Mouse (Mus musculus) testis, adult 2 months (tissue): Measurements from ENCODE around the gene Ube2d2b. TPM values are rescaled to one million over a fixed set of nuclear protein-coding genes. Genes with fewer than 3 reads are reported as not detected.
A peak's percentile ranks its signal among the peaks of the same experiment; 100 is the strongest.

ENCODE experiments used
- H3K27ac ChIP-seq: fragments of 200-500 bp; 2 replicates; pipeline ENCODE4 v1.5.1; 2012; ENCODE audit warnings: low read depth, low read length; ENCODE audit not compliant: control insufficient read depth, insufficient read depth
- H3K27me3 ChIP-seq: fragments of 200-500 bp; 2 replicates; pipeline ENCODE4 v1.6.1; 2012; ENCODE audit warnings: mild to moderate bottlenecking, low read length, moderate library complexity; ENCODE audit not compliant: control insufficient read depth, insufficient read depth
- H3K36me3 ChIP-seq: fragments of 200-500 bp; 2 replicates; pipeline ENCODE4 v1.6.1; 2012; ENCODE audit warnings: mild to moderate bottlenecking, low read length; ENCODE audit not compliant: control insufficient read depth, insufficient read depth
- H3K4me1 ChIP-seq: fragments of 200-500 bp; 2 replicates; pipeline ENCODE4 v1.6.1; 2012; ENCODE audit warnings: low read length; ENCODE audit not compliant: control insufficient read depth, insufficient read depth
- H3K4me3 ChIP-seq: fragments of 200-500 bp; 2 replicates; pipeline ENCODE4 v1.5.1; 2012; ENCODE audit warnings: low read depth, mild to moderate bottlenecking, low read length, moderate library complexity, mixed read lengths; ENCODE audit not compliant: control insufficient read depth
- CTCF ChIP-seq: fragments of 200-500 bp; IDR thresholded peaks from 2 replicates; pipeline ENCODE4 v1.5.1; 2012; ENCODE audit warnings: low read depth, mild to moderate bottlenecking, inconsistent platforms, low read length, moderate library complexity; ENCODE audit not compliant: control insufficient read depth, insufficient read depth, insufficient replicate concordance
- POLR2A ChIP-seq: fragments of 200-500 bp; IDR thresholded peaks from 2 replicates; pipeline ENCODE4 v1.6.1; 2012; ENCODE audit warnings: low read depth, mild to moderate bottlenecking, inconsistent platforms, low read length, moderate library complexity; ENCODE audit not compliant: control insufficient read depth
- polyA plus RNA-seq: library from polyadenylated mRNA; depleted of rRNA; stranded (reverse); fragments of >200 nt; gene quantifications from 2 replicates; pipeline ENCODE4 v1.2.3, GENCODE M21; 2012

Gene Ube2d2b
- polyA plus RNA-seq, 1 experiment = 282 TPM

DNA sequence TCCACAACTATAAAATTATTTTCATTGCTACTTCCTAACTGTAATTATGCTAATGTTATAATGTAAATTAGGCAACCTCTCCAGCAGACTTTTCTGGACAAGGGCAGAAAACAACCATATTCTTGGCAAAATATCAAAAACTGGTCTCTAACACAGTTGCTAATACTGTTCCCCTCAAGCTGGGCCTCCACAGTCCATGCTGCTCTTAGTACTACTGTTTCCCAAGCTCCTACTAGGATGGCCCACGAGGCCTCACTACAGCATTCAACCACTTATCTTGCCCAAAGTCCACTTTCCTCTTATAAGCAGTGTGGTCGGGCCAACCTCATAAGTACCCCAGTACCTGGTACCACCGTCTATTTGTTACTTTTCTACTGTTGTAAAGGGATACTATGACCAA, 24.7 kb downstream of the Ube2d2b start:
- Histone ChIP-seq H3K27me3 (no peaks in the 10 kb centered on the region), H3K4me3 (no peak overlapping the region), H3K4me1 (no peaks in the 10 kb centered on the region), H3K36me3 (no peaks in the 10 kb centered on the region), H3K27ac (no peak overlapping the region)
- TF ChIP-seq POLR2A (no peak), CTCF (no peak)

DNA sequence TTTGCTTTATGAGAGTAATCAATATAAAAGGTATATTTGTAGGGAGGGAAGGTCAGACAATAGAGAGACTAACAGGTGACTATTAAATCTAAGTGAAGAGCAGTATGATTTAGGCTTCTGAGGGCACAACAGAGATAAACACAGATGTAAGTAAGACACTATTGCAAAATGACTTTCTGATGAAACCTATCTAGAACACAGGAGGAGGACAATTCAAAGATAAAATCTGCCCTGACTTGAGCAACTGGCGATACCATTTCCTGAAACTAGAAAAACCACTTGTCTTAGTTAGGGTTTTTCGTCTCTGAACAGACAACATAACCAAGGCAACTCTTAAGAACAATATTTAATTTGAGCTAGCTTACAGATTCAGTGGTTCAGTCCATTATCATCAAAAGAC, 25.6 kb downstream of the Ube2d2b start:
- Histone ChIP-seq H3K4me3 (no peak overlapping the region), H3K27me3 (no peaks in the 10 kb centered on the region), H3K4me1 (no peaks in the 10 kb centered on the region), H3K36me3 (no peaks in the 10 kb centered on the region), H3K27ac (no peak overlapping the region)
- TF ChIP-seq POLR2A = no peak
- TF ChIP-seq CTCF = no peak

- no peak for TF ChIP-seq CTCF
- no peak for TF ChIP-seq POLR2A
- Histone ChIP-seq H3K27ac (no peak overlapping the region), H3K36me3 (no peaks in the 10 kb centered on the region), H3K4me1 (no peaks in the 10 kb centered on the region), H3K4me3 (no peak overlapping the region), H3K27me3 (no peaks in the 10 kb centered on the region)
These were observed 29.1 kb downstream of the Ube2d2b start for GRCm38 (mm10) chr5:107858963-107859362.

DNA sequence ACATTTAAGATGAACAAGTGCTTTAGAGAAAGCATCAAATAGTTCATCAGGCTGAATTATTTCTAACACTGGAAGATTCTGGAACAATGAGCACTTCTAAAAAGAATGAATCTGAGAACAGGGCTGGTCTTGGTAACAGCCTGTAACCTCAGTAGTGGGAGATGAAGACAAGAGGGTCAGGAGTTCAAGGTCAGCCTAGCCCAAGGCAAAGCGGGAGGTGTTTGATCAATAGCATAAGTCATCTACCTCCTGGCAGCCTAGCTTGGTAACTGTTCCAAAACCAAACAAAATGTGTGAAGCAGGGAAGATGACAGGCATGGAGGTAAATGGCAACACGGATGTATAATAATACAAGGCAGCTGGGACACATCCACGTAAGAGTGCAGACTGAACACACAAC, 34.1 kb downstream of the Ube2d2b start:
- TF ChIP-seq CTCF (no peak), POLR2A (no peak)
- no peak overlapping the region for H3K4me3 ChIP-seq
- H3K4me1 ChIP-seq = no peaks in the 10 kb centered on the region; the same call in 1 of the 2 replicates
- H3K27me3 ChIP-seq = no peaks in the 10 kb centered on the region
- no peak overlapping the region for H3K27ac ChIP-seq
- no peaks in the 10 kb centered on the region for H3K36me3 ChIP-seq

- Histone ChIP-seq H3K27me3 (no peaks in the 10 kb centered on the region), H3K4me1 (peaks cover 2% of the 10 kb centered on the region), H3K4me3 (peak overlapping the region; percentile 34; the same call in 1 of the 2 replicates), H3K27ac (no peak overlapping the region), H3K36me3 (no peaks in the 10 kb centered on the region)
- TF ChIP-seq POLR2A (no peak), CTCF (no peak)
These were observed 36.5 kb downstream of the Ube2d2b start for GRCm38 (mm10) chr5:107866127-107867126.

GRCm38 (mm10) chr5:107867970-107868904, 38.3 kb downstream of the Ube2d2b start:
- Histone ChIP-seq H3K27ac (peak overlapping the region; percentile 61), H3K27me3 (no peaks in the 10 kb centered on the region), H3K36me3 (no peaks in the 10 kb centered on the region), H3K4me1 (peaks cover 2% of the 10 kb centered on the region), H3K4me3 (peak overlapping the region; percentile 97)
- no peak for TF ChIP-seq CTCF
- peak; percentile 27; the same call in 1 of the 2 replicates for TF ChIP-seq POLR2A

DNA sequence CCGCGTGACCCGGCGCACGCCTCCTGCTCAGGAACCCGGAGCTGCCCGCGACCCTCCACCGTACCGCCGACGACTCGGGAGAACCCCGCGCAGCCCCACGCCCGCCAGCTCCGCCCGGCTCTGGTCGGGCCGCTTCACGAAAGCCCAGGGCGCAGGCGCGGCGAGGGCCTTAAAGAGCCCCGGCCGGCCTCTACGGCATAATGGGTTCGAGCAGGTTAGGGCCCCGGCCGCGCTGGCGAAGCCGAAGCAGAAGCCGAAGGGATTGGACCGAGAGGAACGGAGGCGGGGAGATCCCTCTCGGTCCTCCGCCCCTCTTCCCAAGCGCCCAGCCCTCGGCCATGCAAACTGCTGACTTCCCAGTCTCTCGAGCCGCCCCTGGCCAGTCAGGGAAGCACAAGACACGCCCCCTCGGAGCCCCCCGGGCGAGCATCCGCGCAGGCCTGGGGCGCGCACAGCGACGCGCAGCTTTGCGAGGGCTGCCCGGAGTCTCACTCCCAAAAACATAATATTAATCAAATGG, 39.1 kb downstream of the Ube2d2b start:
- TF ChIP-seq CTCF = 0 out of 2 replicates have a peak, but pooled peaks have one; percentile 12
- TF ChIP-seq POLR2A = peak; percentile 62
- Histone ChIP-seq H3K27ac (peak overlapping the region; percentile 61), H3K36me3 (no peaks in the 10 kb centered on the region), H3K4me3 (peak overlapping the region; percentile 97), H3K4me1 (peaks cover 2% of the 10 kb centered on the region), H3K27me3 (no peaks in the 10 kb centered on the region)
